Mouse (Mus musculus) intestine, postnatal 0 days (tissue): ENCODE results near the gene Acap2. TPM values are rescaled to one million over a fixed set of nuclear protein-coding genes. Genes with fewer than 3 reads are reported as not detected.

Experiments
- ATAC-seq: fragments of 200-750 bp; cut with Nextera tagmentation; 2 replicates; pipeline ENCODE4 v1.8.0; 2017; ENCODE audit warnings: mild to moderate bottlenecking, moderate TSS enrichment, moderate library complexity
- H3K27ac ChIP-seq: fragments of 300-500 bp; sonication (generic); 2 replicates; pipeline ENCODE4 v1.5.1; 2014; ENCODE audit warnings: mild to moderate bottlenecking, low read depth, low read length, moderate library complexity
- H3K27me3 ChIP-seq: fragments of 300-500 bp; sonication (generic); replicated peaks from 2 replicates; pipeline ENCODE4 v1.6.1; 2014; ENCODE audit warnings: low read length, mixed read lengths; ENCODE audit not compliant: control insufficient read depth, insufficient read depth
- H3K36me3 ChIP-seq: fragments of 300-500 bp; sonication (generic); 2 replicates; pipeline ENCODE4 v1.6.1; 2014; ENCODE audit warnings: mild to moderate bottlenecking, moderate library complexity; ENCODE audit not compliant: control insufficient read depth, insufficient read depth
- H3K4me1 ChIP-seq: fragments of 300-500 bp; sonication (generic); replicated peaks from 2 replicates; pipeline ENCODE4 v1.6.1; 2014; ENCODE audit warnings: antibody characterized with exemption, low read length, mixed read lengths; ENCODE audit not compliant: control insufficient read depth, insufficient read depth
- H3K4me2 ChIP-seq: fragments of 300-500 bp; sonication (generic); replicated peaks from 2 replicates; pipeline ENCODE4 v1.6.1; 2014; ENCODE audit warnings: low read depth, mild to moderate bottlenecking, moderate library complexity
- H3K4me3 ChIP-seq: fragments of 300-500 bp; sonication (generic); 2 replicates; pipeline ENCODE4 v1.5.1; 2014; ENCODE audit warnings: low read depth, low read length
- H3K9ac ChIP-seq: fragments of 300-500 bp; sonication (generic); 2 replicates; pipeline ENCODE4 v1.6.1; 2014; ENCODE audit warnings: mild to moderate bottlenecking, low read depth, low read length
- H3K9me3 ChIP-seq: fragments of 300-500 bp; sonication (generic); 2 replicates; pipeline ENCODE4 v1.6.1; 2016; ENCODE audit warnings: mixed run types; ENCODE audit not compliant: control insufficient read depth
- CTCF ChIP-seq: sonication (generic); IDR thresholded peaks from 2 replicates; pipeline ENCODE4 v1.5.1; 2016; ENCODE audit warnings: low read depth, mild to moderate bottlenecking, control low read depth, antibody characterized with exemption, moderate library complexity
- WGBS: fragments of 180-500 bp; shearing (Covaris S2); extraction: QIAGEN DNeasy Blood & Tissue Kit; methylation state at CpG from one replicate; pipeline ENCODE4 v1.1.7; 2014; 5-methylcytosine and 5-hydroxymethylcytosine counted together
- polyA plus RNA-seq: library from polyadenylated mRNA; unstranded; fragments of >200 nt; fragmentation: Nextera tagmentation; extraction: Ambion mirVana; gene quantifications from 2 replicates; pipeline ENCODE4 v1.2.1, GENCODE M21; 2015

Gene Acap2
- polyA plus RNA-seq, 1 experiment from 2014 or later: 10.6 TPM

DNA sequence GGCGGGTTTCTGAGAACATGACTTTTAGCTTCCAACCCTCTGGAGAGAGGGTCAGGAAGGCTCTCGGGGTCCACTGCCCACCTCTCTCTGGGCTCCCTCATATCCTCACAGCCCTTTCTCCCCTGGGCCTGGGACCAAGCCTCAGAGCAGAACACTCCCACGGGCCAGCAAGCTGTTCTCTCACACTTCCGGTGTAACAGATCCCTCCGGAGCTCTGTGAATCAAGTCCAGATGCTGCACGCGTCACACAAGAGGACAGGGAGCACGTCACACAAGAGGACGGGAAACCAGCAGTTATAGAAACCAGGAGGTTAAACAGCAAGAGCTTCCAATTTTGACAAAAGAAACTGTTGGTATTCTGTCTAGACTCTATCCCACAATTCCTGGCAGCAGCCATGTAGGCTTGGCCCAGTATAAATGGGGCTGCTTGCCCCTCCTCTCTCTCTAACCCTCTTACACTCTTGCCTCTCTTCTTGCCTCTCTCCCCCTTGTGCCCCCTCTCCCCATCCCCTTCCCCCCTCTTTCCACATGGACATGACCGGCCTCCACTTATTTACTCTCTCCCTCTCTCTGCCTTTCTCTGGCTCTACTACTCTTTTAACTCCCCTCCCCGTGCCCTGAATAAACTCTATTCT, 139.7 kb downstream of the Acap2 start:
- H3K9me3 ChIP-seq: no peaks in the 10 kb centered on the region

DNA sequence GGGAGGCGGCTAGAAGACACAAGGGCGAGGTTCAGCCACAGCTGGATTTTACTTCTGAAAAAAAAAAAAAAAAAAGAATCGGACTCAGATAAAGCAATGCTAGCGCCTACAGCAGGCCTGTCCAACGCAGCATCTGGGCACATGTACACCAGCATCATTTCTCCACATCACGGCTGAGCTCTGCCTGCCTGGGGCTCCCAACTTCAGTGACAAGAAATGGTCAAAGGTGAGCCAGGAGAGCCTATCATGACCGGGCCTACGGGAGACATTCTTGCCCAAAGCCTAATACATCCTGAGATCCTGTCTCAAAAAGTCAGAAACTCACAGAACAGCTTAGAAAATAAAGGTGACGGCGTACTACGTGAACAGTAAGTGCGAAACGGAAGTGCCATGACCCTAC, 140.3 kb downstream of the Acap2 start:
- no peak overlapping the region for H3K4me3 ChIP-seq
- H3K4me1 ChIP-seq: no peaks in the 10 kb centered on the region
- no peaks in the 10 kb centered on the region for H3K27me3 ChIP-seq
- no peaks in the 10 kb centered on the region for H3K9me3 ChIP-seq
- no peak overlapping the region for H3K9ac ChIP-seq
- WGBS: 91% methylated on average over 13 of the region's 13 CpGs
- H3K4me2 ChIP-seq: no peak overlapping the region
- H3K27ac ChIP-seq: no peak overlapping the region
- no peak for ATAC-seq
- no peak for TF ChIP-seq CTCF
- H3K36me3 ChIP-seq: no peaks in the 10 kb centered on the region; the same call in 1 of the 2 replicates

More for the DNA sequence above, 139.7 kb downstream of the Acap2 start:
- H3K9ac ChIP-seq: no peak overlapping the region
- no peak overlapping the region for H3K27ac ChIP-seq
- H3K4me3 ChIP-seq: no peak overlapping the region
- no peaks in the 10 kb centered on the region; the same call in 1 of the 2 replicates for H3K36me3 ChIP-seq
- TF ChIP-seq CTCF: no peak
- H3K27me3 ChIP-seq: no peaks in the 10 kb centered on the region
- no peak overlapping the region for H3K4me2 ChIP-seq
- 80% methylated on average over 11 of the region's 11 CpGs for WGBS
- no peaks in the 10 kb centered on the region for H3K4me1 ChIP-seq
- ATAC-seq: no peak

DNA sequence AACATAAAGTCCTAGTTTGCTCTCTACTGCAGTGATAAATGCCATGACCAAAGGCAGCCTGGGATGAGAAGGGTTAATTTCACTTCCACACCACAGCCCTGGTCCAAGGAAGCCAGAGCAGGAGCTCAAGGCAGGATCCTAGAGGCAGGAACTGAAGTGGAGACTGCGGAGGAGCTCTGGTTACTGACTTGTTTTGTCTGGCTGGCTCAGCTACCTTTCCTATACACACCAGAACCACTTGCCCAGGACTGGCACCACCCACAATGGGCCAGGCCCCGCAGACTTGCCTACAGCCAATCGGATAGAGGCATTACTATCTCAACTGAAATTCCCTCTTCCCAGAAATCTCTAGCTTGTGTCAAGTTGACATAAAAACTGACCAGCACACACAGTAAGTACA, 140.8 kb downstream of the Acap2 start:
- no peaks in the 10 kb centered on the region for H3K9me3 ChIP-seq
- H3K27me3 ChIP-seq: no peaks in the 10 kb centered on the region
- ATAC-seq: no peak
- no peak overlapping the region for H3K4me2 ChIP-seq
- no peak overlapping the region for H3K9ac ChIP-seq
- 96% methylated on average over 3 of the region's 3 CpGs for WGBS
- H3K4me3 ChIP-seq: no peak overlapping the region
- TF ChIP-seq CTCF: no peak
- H3K27ac ChIP-seq: no peak overlapping the region
- H3K4me1 ChIP-seq: no peaks in the 10 kb centered on the region
- H3K36me3 ChIP-seq: no peaks in the 10 kb centered on the region; the same call in 1 of the 2 replicates

DNA sequence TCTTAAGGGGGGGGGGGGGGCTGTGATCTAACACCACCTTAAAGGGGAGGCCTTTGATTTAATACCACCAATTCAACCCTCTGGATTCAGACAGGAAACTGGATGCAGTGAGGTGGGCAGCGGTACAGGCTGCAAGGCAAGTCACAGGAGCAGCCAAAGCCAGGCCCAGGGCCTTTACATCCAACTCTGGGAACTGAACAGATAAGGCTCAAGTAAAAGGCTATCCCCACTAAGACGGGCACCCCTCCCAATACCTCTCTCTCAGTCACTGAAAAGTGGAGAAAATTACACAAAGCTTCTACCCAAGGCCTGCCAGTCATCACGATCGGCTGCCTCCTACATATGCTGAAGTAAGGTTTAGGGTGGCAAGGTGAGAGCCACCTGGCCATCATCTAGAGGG, 141.3 kb downstream of the Acap2 start:
- Histone ChIP-seq H3K9me3 (no peaks in the 10 kb centered on the region), H3K4me3 (no peak overlapping the region), H3K27me3 (no peaks in the 10 kb centered on the region), H3K36me3 (no peaks in the 10 kb centered on the region; the same call in 1 of the 2 replicates), H3K27ac (no peak overlapping the region), H3K4me2 (no peak overlapping the region), H3K9ac (no peak overlapping the region), H3K4me1 (no peaks in the 10 kb centered on the region)
- no peak for ATAC-seq
- 90% methylated on average over 4 of the region's 4 CpGs for WGBS
- no peak for TF ChIP-seq CTCF

- Histone ChIP-seq H3K4me2 (no peak overlapping the region), H3K9ac (no peak overlapping the region), H3K27me3 (no peaks in the 10 kb centered on the region), H3K4me1 (0 out of 2 replicates have a peak, but pooled peaks cover 4% of the 10 kb centered on the region), H3K27ac (0 out of 2 replicates have a peak overlapping the region, but pooled peaks have one; percentile 41), H3K36me3 (peaks cover 4% of the 10 kb centered on the region; the same call in 1 of the 2 replicates), H3K9me3 (no peaks in the 10 kb centered on the region), H3K4me3 (no peak overlapping the region)
- ATAC-seq: no peak
- TF ChIP-seq CTCF: no peak
- 49% methylated on average over 6 of the region's 6 CpGs for WGBS
Observed at GRCm38 (mm10) chr16:31052812-31053211, 148.2 kb downstream of the Acap2 start.

DNA sequence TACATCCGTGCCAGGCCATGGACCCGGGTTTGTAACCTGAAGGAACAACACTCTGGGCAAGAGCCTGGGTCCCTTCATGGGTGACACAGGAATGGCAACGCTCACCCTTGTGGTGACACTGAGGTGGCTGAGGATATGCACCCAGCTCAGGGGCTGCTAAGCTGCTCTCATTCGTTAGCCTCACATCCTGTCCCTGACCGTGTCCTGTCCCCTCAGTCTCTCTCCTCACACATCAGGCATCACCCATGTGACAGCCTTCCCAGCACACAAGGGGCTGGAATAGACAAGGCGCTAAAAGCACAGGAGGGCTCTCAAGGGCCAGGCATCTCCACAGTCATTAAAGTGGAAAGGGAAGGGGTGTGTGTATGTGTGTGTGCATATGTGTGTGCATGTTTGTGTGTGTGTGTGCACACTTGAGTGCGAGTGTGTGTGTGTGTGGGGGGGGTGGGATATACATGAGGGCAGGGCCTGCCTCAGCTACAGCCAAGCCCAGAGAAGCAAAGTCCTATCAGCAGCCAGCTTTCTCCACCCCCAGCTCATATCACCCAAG, 148.8 kb downstream of the Acap2 start:
- Histone ChIP-seq H3K27ac (no peak overlapping the region), H3K36me3 (peaks cover 4% of the 10 kb centered on the region; the same call in 1 of the 2 replicates), H3K9ac (no peak overlapping the region), H3K9me3 (no peaks in the 10 kb centered on the region), H3K4me2 (no peak overlapping the region), H3K4me1 (0 out of 2 replicates have a peak, but pooled peaks cover 4% of the 10 kb centered on the region), H3K4me3 (no peak overlapping the region), H3K27me3 (no peaks in the 10 kb centered on the region)
- peak; percentile 5; the same call in 1 of the 2 replicates for ATAC-seq
- no peak for TF ChIP-seq CTCF
- WGBS: 73% methylated on average over 7 of the region's 7 CpGs
